Mouse (Mus musculus) hindbrain, embryonic 13.5 days (tissue): Measurements from ENCODE around the gene Myog. TPM values are rescaled to one million over a fixed set of nuclear protein-coding genes. Genes with fewer than 3 reads are reported as not detected.
A peak's percentile ranks its signal among the peaks of the same experiment; 100 is the strongest.

Source experiments
- ATAC-seq: fragments of 200-750 bp; cut with Nextera tagmentation; 2 replicates; pipeline ENCODE4 v1.8.0; 2017; ENCODE audit warnings: moderate TSS enrichment; ENCODE audit not compliant: low FRiP score
- H3K27ac ChIP-seq: fragments of 300-500 bp; sonication (generic); 2 replicates; pipeline ENCODE4 v1.5.1; 2015; ENCODE audit warnings: inconsistent platforms, mild to moderate bottlenecking, moderate library complexity
- H3K27me3 ChIP-seq: fragments of 300-500 bp; sonication (generic); 2 replicates; pipeline ENCODE4 v1.6.1; 2015; ENCODE audit warnings: mild to moderate bottlenecking, inconsistent platforms
- H3K36me3 ChIP-seq: fragments of 300-500 bp; sonication (generic); 2 replicates; pipeline ENCODE4 v1.6.1; 2015; ENCODE audit warnings: mild to moderate bottlenecking, inconsistent platforms
- H3K4me1 ChIP-seq: fragments of 300-500 bp; sonication (generic); replicated peaks from 2 replicates; pipeline ENCODE4 v1.6.1; 2015; ENCODE audit warnings: inconsistent platforms
- H3K4me2 ChIP-seq: fragments of 300-500 bp; sonication (generic); 2 replicates; pipeline ENCODE4 v1.6.1; 2015; ENCODE audit warnings: inconsistent platforms, mild to moderate bottlenecking, moderate library complexity
- H3K4me3 ChIP-seq: fragments of 300-500 bp; sonication (generic); 2 replicates; pipeline ENCODE4 v1.5.1; 2015; ENCODE audit warnings: mild to moderate bottlenecking, inconsistent platforms
- H3K9ac ChIP-seq: fragments of 300-500 bp; sonication (generic); 2 replicates; pipeline ENCODE4 v1.6.1; 2015; ENCODE audit warnings: mild to moderate bottlenecking, inconsistent platforms
- H3K9me3 ChIP-seq: fragments of 300-500 bp; sonication (generic); 2 replicates; pipeline ENCODE4 v1.6.1; 2016; ENCODE audit warnings: inconsistent platforms
- WGBS: fragments of 180-500 bp; shearing (Covaris S2); methylation state at CpG from one replicate; pipeline ENCODE4 v1.1.7; 2015; 5-methylcytosine and 5-hydroxymethylcytosine counted together
- polyA plus RNA-seq: library from polyadenylated mRNA; unstranded; fragments of >200 nt; fragmentation: Nextera tagmentation; extraction: Ambion mirVana; gene quantifications from 2 replicates; pipeline ENCODE4 v1.2.1, GENCODE M21; 2015

Gene Myog
- polyA plus RNA-seq, 1 experiment from 2014 or later = 3.6 TPM

GRCm38 (mm10) chr1:134272754-134273250 lies 17.0 kb upstream of the Myog start:
- H3K4me2 ChIP-seq = no peak overlapping the region
- no peak for ATAC-seq
- no peak overlapping the region for H3K9ac ChIP-seq
- 74% methylated on average over 5 of the region's 5 CpGs for WGBS
- H3K27ac ChIP-seq = no peak overlapping the region; the same call in 1 of the 2 replicates
- no peaks in the 10 kb centered on the region for H3K36me3 ChIP-seq
- no peak overlapping the region for H3K4me3 ChIP-seq
- H3K27me3 ChIP-seq = no peaks in the 10 kb centered on the region
- H3K4me1 ChIP-seq = peaks cover 17% of the 10 kb centered on the region
- no peaks in the 10 kb centered on the region for H3K9me3 ChIP-seq

GRCm38 (mm10) chr1:134273493-134274395 lies 16.0 kb upstream of the Myog start:
- no peaks in the 10 kb centered on the region for H3K36me3 ChIP-seq
- H3K4me1 ChIP-seq = peaks cover 17% of the 10 kb centered on the region
- no peak overlapping the region for H3K4me3 ChIP-seq
- H3K27ac ChIP-seq = peak overlapping the region; percentile 81
- no peaks in the 10 kb centered on the region for H3K27me3 ChIP-seq
- 0 out of 2 replicates have a peak, but pooled peaks have one; percentile 54 for ATAC-seq
- no peak overlapping the region for H3K9ac ChIP-seq
- H3K4me2 ChIP-seq = no peak overlapping the region
- WGBS = 57% methylated on average over 9 of the region's 9 CpGs
- H3K9me3 ChIP-seq = no peaks in the 10 kb centered on the region

- no peak overlapping the region for H3K4me2 ChIP-seq
- no peak overlapping the region for H3K4me3 ChIP-seq
- no peaks in the 10 kb centered on the region for H3K27me3 ChIP-seq
- no peaks in the 10 kb centered on the region for H3K9me3 ChIP-seq
- peak overlapping the region; percentile 81 for H3K27ac ChIP-seq
- no peaks in the 10 kb centered on the region for H3K36me3 ChIP-seq
- H3K9ac ChIP-seq = no peak overlapping the region
- peaks cover 17% of the 10 kb centered on the region for H3K4me1 ChIP-seq
- ATAC-seq = no peak
- 85% methylated on average over 7 of the region's 7 CpGs for WGBS
Measured at GRCm38 (mm10) chr1:134274483-134274920, 15.3 kb upstream of the Myog start.

- Histone ChIP-seq H3K9ac (no peak overlapping the region), H3K4me2 (no peak overlapping the region)
- ATAC-seq = no peak
Measured at GRCm38 (mm10) chr1:134275616-134276464, 13.9 kb upstream of the Myog start.

GRCm38 (mm10) chr1:134276823-134277222 lies 13.0 kb upstream of the Myog start:
- H3K4me2 ChIP-seq = no peak overlapping the region
- ATAC-seq = no peak
- H3K36me3 ChIP-seq = no peaks in the 10 kb centered on the region
- H3K27ac ChIP-seq = no peak overlapping the region
- H3K4me1 ChIP-seq = peaks cover 17% of the 10 kb centered on the region
- H3K4me3 ChIP-seq = no peak overlapping the region
- no peaks in the 10 kb centered on the region for H3K27me3 ChIP-seq
- H3K9ac ChIP-seq = no peak overlapping the region
- no peaks in the 10 kb centered on the region for H3K9me3 ChIP-seq
- 82% methylated on average over 7 of the region's 7 CpGs for WGBS

More at GRCm38 (mm10) chr1:134275616-134276464, 13.9 kb upstream of the Myog start:
- no peaks in the 10 kb centered on the region for H3K9me3 ChIP-seq
- peaks cover 17% of the 10 kb centered on the region for H3K4me1 ChIP-seq
- no peaks in the 10 kb centered on the region for H3K36me3 ChIP-seq
- H3K27me3 ChIP-seq = no peaks in the 10 kb centered on the region
- H3K4me3 ChIP-seq = no peak overlapping the region
- no peak overlapping the region for H3K27ac ChIP-seq
- 77% methylated on average over 13 of the region's 13 CpGs for WGBS

GRCm38 (mm10) chr1:134280174-134280573 lies 9.6 kb upstream of the Myog start:
- no peak overlapping the region for H3K27ac ChIP-seq
- H3K9ac ChIP-seq = no peak overlapping the region
- H3K4me1 ChIP-seq = no peaks in the 10 kb centered on the region
- no peaks in the 10 kb centered on the region for H3K36me3 ChIP-seq
- H3K9me3 ChIP-seq = no peaks in the 10 kb centered on the region
- WGBS = 86% methylated on average over 5 of the region's 5 CpGs
- ATAC-seq = no peak
- H3K4me3 ChIP-seq = no peak overlapping the region
- no peak overlapping the region for H3K4me2 ChIP-seq
- H3K27me3 ChIP-seq = no peaks in the 10 kb centered on the region

GRCm38 (mm10) chr1:134281563-134281962 lies 8.2 kb upstream of the Myog start:
- Histone ChIP-seq H3K27me3 (no peaks in the 10 kb centered on the region), H3K9ac (no peak overlapping the region), H3K9me3 (no peaks in the 10 kb centered on the region), H3K27ac (no peak overlapping the region), H3K4me1 (no peaks in the 10 kb centered on the region), H3K4me3 (no peak overlapping the region), H3K4me2 (no peak overlapping the region), H3K36me3 (no peaks in the 10 kb centered on the region)
- WGBS = 72% methylated on average over 4 of the region's 4 CpGs
- no peak for ATAC-seq

GRCm38 (mm10) chr1:134282342-134282741 lies 7.4 kb upstream of the Myog start:
- 83% methylated on average over 3 of the region's 3 CpGs for WGBS
- Histone ChIP-seq H3K27me3 (no peaks in the 10 kb centered on the region), H3K36me3 (no peaks in the 10 kb centered on the region), H3K9ac (no peak overlapping the region), H3K9me3 (no peaks in the 10 kb centered on the region), H3K27ac (no peak overlapping the region), H3K4me2 (no peak overlapping the region), H3K4me1 (no peaks in the 10 kb centered on the region), H3K4me3 (no peak overlapping the region)
- no peak for ATAC-seq

GRCm38 (mm10) chr1:134283108-134283507 lies 6.7 kb upstream of the Myog start:
- ATAC-seq = no peak
- Histone ChIP-seq H3K9ac (no peak overlapping the region), H3K27me3 (no peaks in the 10 kb centered on the region), H3K9me3 (no peaks in the 10 kb centered on the region), H3K27ac (no peak overlapping the region), H3K4me3 (no peak overlapping the region), H3K4me2 (no peak overlapping the region), H3K36me3 (no peaks in the 10 kb centered on the region), H3K4me1 (no peaks in the 10 kb centered on the region)
- 31% methylated on average over 1 of the region's 1 CpGs for WGBS

- H3K4me1 ChIP-seq = peaks cover 7% of the 10 kb centered on the region
- H3K4me2 ChIP-seq = no peak overlapping the region
- no peak for ATAC-seq
- 50% methylated on average over 10 of the region's 10 CpGs for WGBS
- H3K9me3 ChIP-seq = no peaks in the 10 kb centered on the region
- H3K9ac ChIP-seq = no peak overlapping the region
- H3K4me3 ChIP-seq = no peak overlapping the region
- no peaks in the 10 kb centered on the region for H3K36me3 ChIP-seq
- H3K27ac ChIP-seq = no peak overlapping the region
- no peaks in the 10 kb centered on the region for H3K27me3 ChIP-seq
Measured at GRCm38 (mm10) chr1:134285458-134286120, 4.2 kb upstream of the Myog start.

GRCm38 (mm10) chr1:134288239-134288638 lies 1.6 kb upstream of the Myog start:
- Histone ChIP-seq H3K27ac (no peak overlapping the region), H3K4me1 (peaks cover 24% of the 10 kb centered on the region), H3K4me3 (no peak overlapping the region), H3K27me3 (no peaks in the 10 kb centered on the region), H3K36me3 (no peaks in the 10 kb centered on the region), H3K9ac (no peak overlapping the region), H3K4me2 (no peak overlapping the region), H3K9me3 (no peaks in the 10 kb centered on the region)
- no peak for ATAC-seq
- WGBS = 87% methylated on average over 3 of the region's 3 CpGs

- no peaks in the 10 kb centered on the region for H3K27me3 ChIP-seq
- no peaks in the 10 kb centered on the region for H3K36me3 ChIP-seq
- H3K27ac ChIP-seq = no peak overlapping the region
- H3K4me2 ChIP-seq = no peak overlapping the region
- H3K9me3 ChIP-seq = no peaks in the 10 kb centered on the region
- ATAC-seq = peak; percentile 25; the same call in 1 of the 2 replicates
- H3K4me3 ChIP-seq = no peak overlapping the region
- peaks cover 24% of the 10 kb centered on the region for H3K4me1 ChIP-seq
- whole genome bisulfite sequencing = 87% methylated on average over 13 of the region's 13 CpGs
- H3K9ac ChIP-seq = no peak overlapping the region
Measured at GRCm38 (mm10) chr1:134290300-134290699, 511 bp downstream of the Myog start.
